Mouse (Mus musculus): ENCODE measurements around the gene Gpld1.

The Gpld1 gene

DNA sequence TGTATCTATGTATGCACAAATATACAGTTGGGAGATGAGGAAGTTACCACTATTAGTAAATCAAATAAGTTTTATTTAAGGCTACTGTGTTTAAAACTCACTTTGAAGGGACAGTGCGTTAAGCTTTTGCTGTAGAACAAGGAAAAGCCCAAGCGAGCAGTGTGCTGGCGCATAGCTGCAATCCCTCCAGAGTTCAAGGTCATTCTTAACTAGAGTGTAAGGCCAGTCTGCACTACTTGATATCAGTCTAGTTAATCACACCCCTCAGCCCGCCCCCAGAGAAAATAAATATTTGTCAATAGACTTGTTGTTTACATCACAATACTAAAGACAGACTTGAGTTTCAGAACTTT, 77.6 kb downstream of the Gpld1 start:
- DNase-seq (ENCODE audit: low read depth, low spot score): no peak

DNA sequence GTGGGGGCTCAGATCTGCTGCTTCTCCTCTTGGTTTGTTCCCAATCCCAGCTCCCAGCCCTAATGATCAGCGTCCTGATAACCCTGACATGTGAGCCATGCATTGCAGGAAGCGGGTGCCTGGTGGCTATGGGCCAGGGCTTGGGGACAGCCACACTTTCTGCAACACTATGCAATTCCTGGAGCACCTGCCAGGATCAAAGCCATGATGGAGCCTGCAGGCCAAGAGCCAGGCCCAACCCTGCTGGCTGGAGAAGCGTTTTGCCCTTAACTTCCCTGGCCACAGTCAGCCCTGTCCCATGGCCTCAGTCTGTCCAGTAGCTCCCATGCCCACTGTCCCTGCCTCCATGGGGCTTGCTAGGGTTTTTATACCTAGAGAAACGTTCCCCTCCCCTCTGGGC, 79.4 kb downstream of the Gpld1 start:
- no peak for DNase-seq (ENCODE audit: low read depth, low spot score)

GRCm38 (mm10) chr13:25023129-25023528, 80.2 kb downstream of the Gpld1 start:
- no peak for DNase-seq (ENCODE audit: low read depth, low spot score)

GRCm38 (mm10) chr13:25024655-25025054, 81.7 kb downstream of the Gpld1 start:
- DNase-seq (ENCODE audit: low read depth, low spot score): peak; percentile 27

DNA sequence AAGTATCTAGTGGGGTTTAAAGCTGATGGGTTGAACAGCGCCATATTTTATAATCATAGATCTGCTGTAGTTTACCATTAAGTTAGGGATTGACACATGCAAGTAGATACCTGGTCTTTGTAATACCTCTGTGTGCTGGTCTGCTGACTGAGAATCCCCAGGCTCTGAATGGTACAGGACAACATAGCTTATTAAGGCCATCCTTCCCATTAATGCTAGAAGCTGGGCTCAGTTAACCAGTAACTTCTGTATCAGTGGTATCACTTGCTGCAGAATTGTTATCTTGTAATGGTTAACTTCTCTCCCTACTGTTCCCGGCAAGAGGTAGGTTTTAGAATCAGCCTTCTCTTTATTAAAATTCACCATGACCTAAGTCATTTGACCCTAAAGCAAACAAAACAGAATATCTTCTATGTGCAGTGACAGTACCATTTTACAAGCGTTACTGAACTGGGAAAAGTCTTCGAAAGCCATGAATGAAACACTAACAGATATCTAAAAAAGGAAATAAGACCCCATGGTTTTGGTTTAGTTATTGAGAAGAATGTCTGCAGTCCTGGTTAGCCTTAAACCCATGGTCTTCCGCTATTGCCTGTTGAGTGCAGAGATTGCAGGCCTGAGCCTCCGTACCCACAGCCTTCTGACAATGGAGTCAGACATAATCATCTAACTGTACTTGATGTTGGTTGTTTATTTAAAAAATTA, 83.6 kb downstream of the Gpld1 start:
- no peak for DNase-seq (ENCODE audit: low read depth, low spot score)

GRCm38 (mm10) chr13:25027114-25027425, 84.1 kb downstream of the Gpld1 start:
- no peak for DNase-seq (ENCODE audit: low read depth, low spot score)

DNA sequence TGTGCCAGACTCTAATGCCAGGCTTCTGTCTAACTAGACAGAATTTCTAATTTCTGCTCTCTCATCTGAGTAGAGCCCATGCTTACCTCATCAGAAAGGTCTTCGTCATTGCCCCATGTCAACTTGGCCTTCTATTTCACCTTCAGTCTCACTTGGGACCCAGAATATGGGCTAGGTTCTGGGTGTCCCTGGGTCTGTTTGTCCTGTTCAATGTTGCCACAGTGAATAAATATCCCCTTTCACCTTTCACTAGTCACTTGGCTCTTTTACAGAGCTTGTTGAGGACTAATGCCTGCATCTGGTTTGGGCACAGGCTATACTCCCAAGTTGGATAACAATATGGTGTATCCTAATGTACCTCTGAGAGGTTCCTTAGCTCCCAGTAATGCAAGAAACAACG, 96.5 kb downstream of the Gpld1 start:
- DNase-seq (ENCODE audit: low read depth, low spot score): no peak

Data from forelimb bud, embryonic 11.5 days (tissue).